Mouse (Mus musculus) mouse trophoblast stem cell (cell line): ENCODE data around the gene BC004004.

Experiments
- in situ Hi-C, 2 experiments: fragments of 300-500 bp; cut with MseI, MboI; formaldehyde crosslinking; loops; 2 replicates in 1 of 2; 3 replicates in 1 of 2; pipeline ENCODE4 v1.15.1; 2025

Gene BC004004

GRCm38 (mm10) chr17:29319476-29319875, 50.9 kb downstream of the BC004004 start:
- in situ Hi-C loops, result no loop called here

- in situ Hi-C loops, result no loop called here
Observed at GRCm38 (mm10) chr17:29319881-29320639, 51.5 kb downstream of the BC004004 start.

GRCm38 (mm10) chr17:29321765-29322602, 53.4 kb downstream of the BC004004 start:
- in situ Hi-C loops, result no loop called here

- in situ Hi-C loops, result no loop called here
Observed at GRCm38 (mm10) chr17:29322603-29322962, 54.0 kb downstream of the BC004004 start.

- in situ Hi-C loops, result no loop called here
Observed at GRCm38 (mm10) chr17:29323625-29324024, 55.0 kb downstream of the BC004004 start.

- in situ Hi-C loops, result no loop called here
Observed at GRCm38 (mm10) chr17:29325831-29326230, 57.2 kb downstream of the BC004004 start.

- in situ Hi-C loops, result no loop called here
Observed at GRCm38 (mm10) chr17:29326531-29327529, 58.2 kb downstream of the BC004004 start.

- in situ Hi-C loops, result no loop called here
Observed at GRCm38 (mm10) chr17:29327691-29328090, 59.1 kb downstream of the BC004004 start.

GRCm38 (mm10) chr17:29330221-29330620, 61.6 kb downstream of the BC004004 start:
- in situ Hi-C loops, result no loop called here

GRCm38 (mm10) chr17:29330671-29331410, 62.3 kb downstream of the BC004004 start:
- in situ Hi-C loops, result no loop called here

GRCm38 (mm10) chr17:29332186-29332685, 63.6 kb downstream of the BC004004 start:
- in situ Hi-C loops, result no loop called here

- in situ Hi-C loops, result no loop called here
Observed at GRCm38 (mm10) chr17:29336266-29336990, 67.8 kb downstream of the BC004004 start.

- in situ Hi-C loops, result no loop called here
Observed at GRCm38 (mm10) chr17:29337979-29338823, 69.6 kb downstream of the BC004004 start.

- in situ Hi-C loops, result no loop called here
Observed at GRCm38 (mm10) chr17:29339170-29339768, 70.7 kb downstream of the BC004004 start.

GRCm38 (mm10) chr17:29340406-29341261, 72.0 kb downstream of the BC004004 start:
- in situ Hi-C loops, result no loop called here

GRCm38 (mm10) chr17:29341591-29342003, 73.0 kb downstream of the BC004004 start:
- in situ Hi-C loops, result no loop called here

- in situ Hi-C loops, result no loop called here
Observed at GRCm38 (mm10) chr17:29342010-29342910, 73.7 kb downstream of the BC004004 start.
